Mouse (Mus musculus) kidney, postnatal 4 days (tissue): ENCODE results near the gene Itprip.
A peak's percentile ranks its signal among the peaks of the same experiment; 100 is the strongest.

ENCODE experiments used
- DNase-seq, 2 experiments: peaks; one replicate each; pipeline ENCODE4 v3.0.0; 2021; ENCODE audit warnings: mixed read lengths in 2 of 2

Itprip gene

GRCm38 (mm10) chr19:47884296-47885085 lies 34.6 kb downstream of the Itprip start:
- DNase-seq = no peak

- no peak for DNase-seq
Observed at GRCm38 (mm10) chr19:47882882-47883254, 36.2 kb downstream of the Itprip start.

- peak; percentile 88 to 89 for DNase-seq
Observed at GRCm38 (mm10) chr19:47882151-47882881, 36.8 kb downstream of the Itprip start.

GRCm38 (mm10) chr19:47881538-47881937 lies 37.6 kb downstream of the Itprip start:
- DNase-seq = no peak

GRCm38 (mm10) chr19:47876252-47876651 lies 42.8 kb downstream of the Itprip start:
- no peak for DNase-seq

- peak; percentile 48 to 56 for DNase-seq
Observed at GRCm38 (mm10) chr19:47871515-47871914, 47.6 kb downstream of the Itprip start.

GRCm38 (mm10) chr19:47870102-47870666 lies 48.9 kb downstream of the Itprip start:
- no peak for DNase-seq

- no peak for DNase-seq
Observed at GRCm38 (mm10) chr19:47869516-47869915, 49.6 kb downstream of the Itprip start.

GRCm38 (mm10) chr19:47868951-47869350 lies 50.1 kb downstream of the Itprip start:
- no peak for DNase-seq

GRCm38 (mm10) chr19:47867628-47868175 lies 51.4 kb downstream of the Itprip start:
- no peak for DNase-seq

- DNase-seq = peak; percentile 94 to 97
Observed at GRCm38 (mm10) chr19:47865353-47865947, 53.6 kb downstream of the Itprip start, which contains the start of gene Gsto2. Gsto2 (plus strand) TSS chr19:47865534.

- no peak for DNase-seq
Observed at GRCm38 (mm10) chr19:47864721-47865120, 54.4 kb downstream of the Itprip start.

GRCm38 (mm10) chr19:47864051-47864450 lies 55.0 kb downstream of the Itprip start:
- no peak for DNase-seq

- DNase-seq = no peak
Observed at GRCm38 (mm10) chr19:47862581-47862980, 56.5 kb downstream of the Itprip start.

- no peak for DNase-seq
Observed at GRCm38 (mm10) chr19:47859180-47859579, 59.9 kb downstream of the Itprip start.

- no peak for DNase-seq
Observed at GRCm38 (mm10) chr19:47857957-47858942, 60.8 kb downstream of the Itprip start.

GRCm38 (mm10) chr19:47854796-47855783 lies 64.0 kb downstream of the Itprip start, which contains the start of gene Gsto1:
Gsto1 (plus strand) TSS chr19:47854970.
- DNase-seq = peak; percentile 92 to 94

- DNase-seq = no peak
Observed at GRCm38 (mm10) chr19:47853951-47854795, 64.9 kb downstream of the Itprip start.

- no peak for DNase-seq
Observed at GRCm38 (mm10) chr19:47853053-47853452, 66.0 kb downstream of the Itprip start.
